Mouse (Mus musculus): ENCODE data around the gene Fuz. TPM values are rescaled to one million over a fixed set of nuclear protein-coding genes. Genes with fewer than 3 reads are reported as not detected.

Fuz gene
- total RNA-seq (2015; ENCODE audit: low replicate concordance) = 1.3 TPM in 1 of 2 replicates, not detected in the other
- total RNA-seq (2017; ENCODE audit: low replicate concordance) = 2.2 and 4.3 TPM in 2 replicates

DNA sequence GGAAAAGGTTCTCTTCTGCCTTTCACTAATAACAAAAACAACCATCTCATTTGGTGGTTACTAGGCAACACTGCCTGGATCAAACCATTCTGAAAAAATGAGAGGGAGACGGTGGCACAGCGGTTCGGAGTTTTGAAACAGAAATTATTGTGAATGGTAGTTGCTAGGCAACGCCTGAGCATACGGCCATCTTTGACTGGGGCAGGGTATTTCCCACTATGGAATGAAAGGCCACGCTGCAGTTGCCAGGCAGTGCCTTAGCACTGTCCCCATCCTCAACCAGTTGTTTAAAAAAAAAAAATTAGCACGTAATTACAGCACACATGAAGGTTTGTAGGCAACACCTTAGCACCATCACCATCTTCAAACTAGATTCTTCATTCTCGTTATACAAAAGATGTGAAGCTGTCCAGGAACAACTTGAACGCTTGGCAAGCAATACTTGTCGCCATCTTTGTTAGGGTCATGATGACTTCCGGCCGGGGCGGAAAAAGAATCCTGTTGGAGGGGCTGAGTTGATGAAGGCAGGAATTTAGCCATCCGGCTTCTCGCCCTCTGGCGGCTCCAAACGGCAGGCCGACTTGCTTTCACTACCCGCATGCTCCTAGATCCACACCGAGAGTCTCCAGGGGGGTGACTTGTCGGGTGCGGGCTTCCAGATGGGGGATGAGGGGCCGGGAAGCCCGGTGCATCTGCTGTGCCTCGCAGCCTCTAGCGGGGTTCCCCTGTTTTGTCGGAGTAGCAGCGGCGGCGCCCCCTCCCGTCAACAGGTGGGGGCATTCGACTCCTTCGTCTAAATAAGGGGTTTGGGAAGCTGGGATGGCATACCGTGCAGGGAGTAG, at the start of gene Fuz:
TSS of gene Fuz (plus strand) at position 487 of the 842 bp plus-strand sequence.
- peak; percentile 60 for ATAC-seq (replicated peaks; ENCODE audit: low FRiP score, poor library complexity, severe bottlenecking)

DNA sequence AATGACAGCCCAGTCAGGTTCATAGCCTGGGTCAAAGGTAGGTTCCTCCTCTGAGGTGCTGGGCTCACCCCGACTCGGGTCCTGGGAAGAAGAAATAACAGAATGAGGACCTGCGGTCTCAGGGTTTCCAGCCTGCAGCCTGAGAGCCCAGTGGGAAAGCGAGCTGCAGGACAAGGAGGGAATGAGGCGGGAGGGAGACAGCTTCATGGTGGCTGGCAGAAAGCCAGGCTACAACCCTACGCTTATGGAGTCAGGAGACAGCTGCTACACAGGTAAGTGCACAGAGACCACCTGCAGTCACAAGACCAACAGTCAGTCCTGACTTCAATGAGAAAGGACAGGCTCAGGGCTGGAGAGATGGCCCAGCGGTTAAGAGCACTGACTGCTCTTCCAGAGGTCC, 49.1 kb upstream of the Fuz start:
- no peak for ATAC-seq (replicated peaks; ENCODE audit: low FRiP score, poor library complexity, severe bottlenecking)

DNA sequence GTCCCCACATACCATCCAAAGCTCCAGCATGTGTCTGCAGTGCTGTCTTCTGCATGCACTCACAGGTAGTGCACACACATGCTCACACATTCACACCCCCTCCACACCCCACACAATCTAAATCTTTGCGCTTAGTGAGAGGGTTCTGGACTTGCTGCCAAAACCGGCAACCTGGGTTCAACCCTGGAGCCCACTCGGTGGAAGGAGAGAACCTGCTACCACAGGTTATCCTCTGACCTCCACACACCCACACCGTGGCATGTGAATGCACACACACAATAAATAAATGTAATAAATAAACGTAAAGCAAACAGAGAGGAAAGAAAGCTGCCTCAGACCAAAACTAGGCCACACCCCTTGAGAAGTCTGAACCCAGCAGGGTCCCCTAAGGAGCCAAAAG, 48.1 kb upstream of the Fuz start:
- no peak for ATAC-seq (replicated peaks; ENCODE audit: low FRiP score, poor library complexity, severe bottlenecking)

DNA sequence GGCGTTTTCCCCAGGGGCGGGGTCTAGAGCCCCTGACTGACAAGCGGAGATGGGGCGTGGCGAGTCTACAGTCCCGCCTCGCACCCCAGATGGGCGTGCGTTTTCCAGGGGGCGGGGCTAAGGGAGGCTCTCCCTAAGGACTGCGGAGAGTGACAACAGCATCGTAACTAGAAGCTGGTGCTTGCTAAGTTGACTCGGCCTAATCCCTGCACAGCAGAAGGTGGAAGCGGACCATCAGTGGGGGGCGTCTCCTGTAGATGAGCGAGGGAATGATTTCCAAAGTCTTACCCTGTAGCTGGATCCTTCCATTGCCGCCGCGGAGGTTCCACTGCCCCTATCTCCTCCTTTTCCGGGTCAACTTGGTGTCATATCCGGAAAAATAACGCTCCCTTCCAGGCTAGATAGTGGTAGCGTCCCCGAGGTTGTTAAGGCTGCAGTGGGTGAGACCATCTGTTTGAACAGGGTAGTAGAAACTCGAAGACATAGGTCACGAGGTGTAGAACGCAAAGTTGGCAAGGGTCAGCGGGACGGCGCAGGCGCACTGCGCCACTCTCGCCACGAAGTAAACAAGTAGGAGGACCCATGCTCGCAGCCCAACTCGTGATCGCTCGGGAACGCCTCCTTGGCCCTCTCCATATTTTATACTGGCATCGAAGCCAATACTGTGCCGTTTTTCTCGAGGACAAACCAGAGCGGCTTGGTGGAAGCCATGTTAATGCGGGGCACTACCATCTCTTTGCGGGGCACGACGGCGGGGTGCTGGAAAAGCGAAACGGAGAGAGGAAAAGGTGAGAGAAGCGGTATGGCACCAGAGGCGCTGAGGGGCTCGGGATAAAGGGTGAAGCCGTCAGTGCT, 47.1 kb upstream of the Fuz start, which contains the start of the genes Akt1s1 and Tbc1d17:
TSS of gene Akt1s1 (plus strand) at position 431 of the 855 bp plus-strand sequence.
TSS of gene Tbc1d17 (minus strand) at position 519 of the 855 bp plus-strand sequence.
- peak; percentile 76 for ATAC-seq (replicated peaks; ENCODE audit: low FRiP score, poor library complexity, severe bottlenecking)

DNA sequence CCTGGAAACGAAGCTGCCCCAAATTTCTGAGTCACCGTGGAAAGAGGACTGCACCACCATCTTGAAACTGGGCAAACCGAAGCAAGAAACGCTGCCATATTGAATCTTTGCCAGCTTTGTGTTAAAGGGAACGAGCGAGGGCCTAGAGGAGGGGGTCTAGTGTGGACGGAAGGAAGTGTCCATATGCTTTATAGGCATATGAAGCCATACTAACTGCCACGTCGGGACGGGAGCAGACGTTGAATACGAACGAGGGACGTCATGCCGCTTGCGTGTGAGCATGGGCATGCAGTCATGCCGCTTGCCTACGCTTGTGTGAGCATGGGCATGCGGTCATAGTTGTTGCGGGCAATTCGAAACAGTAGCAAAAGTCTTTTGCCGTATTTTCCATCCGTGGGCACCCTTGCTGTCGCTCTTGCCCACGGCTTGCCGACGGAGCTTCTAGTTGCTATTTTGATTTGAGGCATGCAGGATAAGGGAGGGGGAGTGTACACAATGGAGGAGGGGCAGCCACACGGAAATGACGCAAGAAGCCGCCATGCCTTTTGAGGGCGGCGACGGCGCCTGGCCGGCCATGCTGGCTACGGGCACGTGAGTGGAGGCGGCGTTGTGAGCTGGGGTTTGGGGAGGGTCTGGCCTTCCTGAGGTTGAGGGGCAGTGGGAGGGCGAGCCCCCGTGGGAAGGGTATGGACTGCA, 46.3 kb upstream of the Fuz start:
- peak; percentile 60 for ATAC-seq (replicated peaks; ENCODE audit: low FRiP score, poor library complexity, severe bottlenecking)

DNA sequence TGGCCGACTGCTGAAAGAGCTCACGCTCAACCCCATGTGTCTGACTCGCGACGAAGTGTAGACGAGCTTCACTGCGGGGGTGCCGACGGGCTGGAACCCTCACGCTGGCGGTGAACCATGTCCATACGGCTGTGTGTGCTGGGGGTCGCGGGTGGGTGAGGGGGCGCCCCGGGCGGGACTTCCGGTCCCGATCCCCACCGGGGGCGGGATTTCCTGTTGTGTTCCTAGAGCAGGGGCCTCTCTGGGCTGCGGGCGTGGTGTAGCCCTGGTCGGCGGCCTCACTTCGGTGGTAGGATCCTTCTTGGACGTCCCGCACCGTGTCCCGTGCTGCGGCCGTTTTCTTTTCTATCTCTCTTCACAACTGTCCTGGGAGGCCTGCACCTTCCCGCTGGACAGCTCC, 45.7 kb upstream of the Fuz start:
- ATAC-seq (replicated peaks; ENCODE audit: low FRiP score, poor library complexity, severe bottlenecking) = no peak

DNA sequence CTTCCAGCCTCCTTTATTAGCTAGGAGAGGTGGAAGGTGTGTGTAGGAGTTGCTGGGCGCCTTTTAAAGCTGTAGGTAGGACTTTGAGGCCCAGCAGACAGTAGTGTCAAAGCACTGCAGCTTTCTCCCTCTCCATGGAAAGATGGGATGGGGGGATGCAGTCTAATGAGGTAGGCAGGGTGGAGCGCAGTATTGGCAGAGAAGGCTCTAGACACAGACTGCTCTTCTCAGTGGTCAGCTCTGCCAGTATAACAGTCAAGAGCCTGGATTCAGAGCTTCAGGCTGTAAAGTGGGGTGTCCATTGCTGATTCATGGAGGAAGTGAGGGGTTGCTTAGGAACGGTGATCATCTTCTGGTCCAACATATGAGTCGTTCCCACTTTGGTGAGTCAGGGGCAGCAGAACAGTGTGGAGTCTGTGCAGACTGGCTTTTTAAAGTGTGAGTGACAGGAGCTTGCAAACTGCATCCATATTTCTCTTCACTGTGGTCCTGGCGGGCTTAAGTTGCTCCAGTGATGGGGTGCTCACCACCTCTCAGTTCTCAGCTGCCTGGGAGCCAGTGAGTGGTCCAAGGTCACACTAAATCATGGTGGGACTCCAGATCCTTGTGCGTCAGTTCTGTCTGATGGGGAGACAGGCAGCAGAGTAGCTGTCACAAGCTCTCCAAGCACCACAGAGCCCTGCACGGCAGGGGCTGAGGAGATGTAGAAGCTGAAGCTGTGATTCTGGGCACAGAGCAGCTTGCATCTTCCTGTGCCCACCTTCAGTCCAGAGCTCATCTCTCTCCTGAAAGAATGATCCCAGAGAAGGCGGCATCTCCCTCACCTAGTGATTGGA, 44.9 kb upstream of the Fuz start:
- ATAC-seq (replicated peaks; ENCODE audit: low FRiP score, poor library complexity, severe bottlenecking) = no peak

DNA sequence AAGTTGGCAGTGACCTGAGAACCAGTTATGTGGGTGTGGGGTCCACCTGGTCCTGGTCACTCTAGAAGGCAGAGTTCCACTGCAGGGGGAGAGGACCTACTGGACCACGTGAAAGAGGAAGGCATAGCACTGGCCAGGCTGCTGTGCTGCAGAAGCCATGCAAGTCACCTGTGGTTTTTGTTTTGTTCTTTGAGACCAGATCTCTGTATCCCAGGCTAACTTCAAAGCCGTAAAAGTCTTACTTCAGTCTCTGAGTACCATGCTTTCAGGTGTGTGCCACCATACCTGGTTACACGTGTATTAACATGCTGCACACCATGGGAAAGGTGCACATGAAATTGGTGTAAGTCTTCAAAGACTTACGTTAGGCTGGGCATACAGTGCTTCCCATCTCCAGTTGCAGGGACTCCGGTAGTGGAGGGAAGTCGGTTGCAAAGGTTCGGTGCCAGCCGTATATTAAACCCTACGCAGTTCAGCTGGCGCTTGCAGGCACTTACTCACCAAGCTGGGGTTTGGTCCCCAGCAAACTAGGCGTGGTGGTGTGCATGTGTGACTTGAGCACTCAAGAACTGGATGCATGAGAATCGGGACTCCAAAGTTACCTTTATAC, 44.1 kb upstream of the Fuz start:
- no peak for ATAC-seq (replicated peaks; ENCODE audit: low FRiP score, poor library complexity, severe bottlenecking)

DNA sequence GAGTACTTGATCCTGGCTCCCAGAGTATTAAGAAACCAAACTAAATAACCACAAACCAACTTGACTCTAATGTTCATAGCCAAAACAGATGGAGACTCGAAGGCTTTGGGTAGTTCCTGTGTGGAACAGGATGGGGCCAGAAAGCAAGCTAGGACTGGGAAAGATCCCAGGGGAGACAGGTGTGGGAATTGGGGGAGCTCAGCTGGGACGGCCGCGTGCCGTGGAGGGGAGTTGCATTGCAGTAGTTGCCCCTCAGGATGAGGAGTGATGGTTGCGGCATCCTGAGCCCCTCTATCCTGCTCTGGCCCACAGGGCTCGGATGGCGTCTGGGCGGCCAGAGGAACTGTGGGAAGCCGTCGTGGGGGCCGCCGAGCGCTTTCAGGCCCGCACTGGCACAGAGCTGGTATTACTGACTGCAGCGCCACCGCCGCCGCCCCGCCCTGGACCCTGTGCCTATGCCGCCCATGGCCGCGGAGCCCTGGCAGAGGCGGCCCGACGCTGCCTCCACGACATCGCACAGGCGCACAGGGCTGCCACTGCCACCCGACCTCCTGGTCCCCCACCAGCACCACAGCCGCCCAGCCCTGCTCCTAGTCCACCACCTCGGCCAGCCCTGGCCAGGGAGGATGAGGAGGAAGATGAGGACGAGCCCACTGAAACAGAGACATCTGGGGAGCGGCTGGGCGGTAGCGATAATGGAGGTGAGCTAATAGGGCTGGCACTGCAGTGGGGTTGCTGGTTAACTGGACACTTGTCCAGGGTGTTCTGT, 43.4 kb upstream of the Fuz start:
- no peak for ATAC-seq (replicated peaks; ENCODE audit: low FRiP score, poor library complexity, severe bottlenecking)

DNA sequence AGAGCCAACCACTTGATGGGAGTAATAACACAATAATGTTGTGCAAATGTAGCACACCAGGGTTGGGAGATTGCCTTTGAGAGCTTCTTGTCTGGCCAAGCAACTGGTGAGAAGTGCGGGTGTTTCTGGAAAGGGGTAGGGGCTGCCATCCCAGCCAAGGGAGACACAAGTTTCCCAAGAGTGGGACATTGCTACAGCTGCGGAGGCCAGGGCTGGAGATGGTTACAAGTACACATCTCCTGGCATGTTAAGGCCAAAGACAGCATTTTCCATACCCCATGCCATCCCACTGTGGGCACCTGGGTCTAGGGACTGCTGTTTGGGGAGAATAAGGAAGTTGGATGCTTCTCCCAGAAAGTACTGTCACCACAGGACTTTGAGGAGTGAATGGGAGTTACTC, 42.8 kb upstream of the Fuz start:
- ATAC-seq (replicated peaks; ENCODE audit: low FRiP score, poor library complexity, severe bottlenecking) = no peak

DNA sequence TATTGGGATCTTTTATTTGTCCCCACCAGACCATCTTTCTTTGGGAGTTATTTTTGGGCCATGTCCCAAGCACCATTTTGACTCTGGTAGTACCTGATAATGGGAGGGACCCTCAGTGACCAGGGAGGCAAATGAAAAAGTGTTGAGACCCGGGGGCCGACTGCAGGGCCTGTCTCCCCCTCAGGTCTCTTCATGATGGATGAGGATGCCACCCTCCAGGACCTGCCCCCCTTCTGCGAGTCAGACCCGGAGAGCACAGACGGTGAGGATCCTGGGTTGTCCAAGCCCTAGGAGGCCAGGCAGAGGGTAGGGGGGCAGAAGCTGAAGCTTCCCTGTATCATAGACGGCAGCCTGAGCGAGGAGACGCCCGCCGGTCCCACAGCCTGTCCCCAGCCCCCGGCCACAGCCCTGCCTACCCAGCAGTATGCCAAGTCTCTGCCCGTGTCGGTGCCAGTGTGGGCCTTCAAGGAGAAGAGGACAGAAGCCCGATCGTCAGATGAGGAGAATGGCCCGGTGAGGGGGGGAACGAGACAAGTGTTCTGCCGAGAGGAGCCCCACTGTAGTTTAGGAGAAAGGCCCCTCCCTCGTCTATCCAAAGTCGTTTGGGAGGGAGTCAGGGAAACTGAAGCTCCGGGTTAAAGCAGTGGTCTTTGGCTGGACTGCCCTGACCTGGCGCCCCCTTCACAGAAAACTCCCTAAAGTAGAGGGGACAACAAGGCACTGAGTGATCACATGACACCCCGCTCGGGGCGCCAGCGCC, 42.1 kb upstream of the Fuz start:
- ATAC-seq (replicated peaks; ENCODE audit: low FRiP score, poor library complexity, severe bottlenecking) = 0 out of 2 replicates have a peak, but pooled peaks have one; percentile 3

DNA sequence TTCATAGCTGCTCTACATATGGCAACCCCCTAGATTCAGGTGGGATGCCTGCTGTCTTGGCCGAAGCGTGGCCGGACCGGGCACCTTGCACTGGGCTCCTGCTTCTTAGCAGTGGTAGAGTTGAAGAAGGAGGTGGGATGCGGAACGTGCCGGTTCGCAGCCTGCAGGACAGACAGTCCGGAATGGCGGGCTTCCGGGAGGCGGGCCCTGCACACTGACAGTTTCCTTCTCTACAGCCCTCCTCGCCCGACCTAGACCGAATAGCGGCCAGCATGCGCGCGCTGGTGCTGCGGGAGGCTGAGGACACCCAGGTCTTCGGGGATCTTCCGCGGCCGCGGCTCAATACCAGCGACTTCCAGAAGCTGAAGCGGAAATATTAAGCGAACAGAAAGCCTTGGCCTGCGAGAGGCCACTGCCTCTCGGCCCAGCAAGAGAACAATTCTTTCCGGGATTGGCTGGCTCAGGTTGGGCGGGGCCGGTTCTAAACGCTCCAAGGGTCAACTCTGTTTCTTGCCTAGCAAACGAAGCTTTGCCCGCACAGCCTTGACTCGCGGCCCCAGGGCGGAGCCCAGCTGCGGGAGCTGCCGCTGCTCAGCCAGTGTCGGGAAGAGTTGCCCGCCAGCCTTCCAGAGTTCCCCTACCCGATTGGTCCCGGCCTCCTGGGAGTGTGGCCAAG, 41.4 kb upstream of the Fuz start:
- peak; percentile 57 for ATAC-seq (replicated peaks; ENCODE audit: low FRiP score, poor library complexity, severe bottlenecking)

DNA sequence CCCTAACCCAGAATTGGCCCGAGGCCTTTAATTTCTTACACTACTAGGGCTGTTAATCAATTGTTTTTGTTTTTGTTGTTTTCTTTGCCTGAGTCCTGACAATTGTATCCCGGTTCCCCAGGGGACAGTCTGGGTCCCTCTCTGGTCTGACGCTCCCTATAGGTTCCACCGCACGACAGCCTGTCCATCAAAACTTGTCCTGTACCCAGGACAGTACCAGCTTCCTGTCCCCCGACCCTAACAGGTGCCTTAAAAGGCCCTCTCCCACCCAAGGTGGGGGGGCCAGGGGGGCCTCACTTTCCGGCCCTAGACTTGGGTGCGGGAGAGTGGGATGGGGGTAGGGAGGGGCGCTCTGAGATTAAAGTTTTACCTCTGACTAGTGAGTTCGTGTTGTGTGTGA, 40.8 kb upstream of the Fuz start:
- ATAC-seq (replicated peaks; ENCODE audit: low FRiP score, poor library complexity, severe bottlenecking) = no peak

DNA sequence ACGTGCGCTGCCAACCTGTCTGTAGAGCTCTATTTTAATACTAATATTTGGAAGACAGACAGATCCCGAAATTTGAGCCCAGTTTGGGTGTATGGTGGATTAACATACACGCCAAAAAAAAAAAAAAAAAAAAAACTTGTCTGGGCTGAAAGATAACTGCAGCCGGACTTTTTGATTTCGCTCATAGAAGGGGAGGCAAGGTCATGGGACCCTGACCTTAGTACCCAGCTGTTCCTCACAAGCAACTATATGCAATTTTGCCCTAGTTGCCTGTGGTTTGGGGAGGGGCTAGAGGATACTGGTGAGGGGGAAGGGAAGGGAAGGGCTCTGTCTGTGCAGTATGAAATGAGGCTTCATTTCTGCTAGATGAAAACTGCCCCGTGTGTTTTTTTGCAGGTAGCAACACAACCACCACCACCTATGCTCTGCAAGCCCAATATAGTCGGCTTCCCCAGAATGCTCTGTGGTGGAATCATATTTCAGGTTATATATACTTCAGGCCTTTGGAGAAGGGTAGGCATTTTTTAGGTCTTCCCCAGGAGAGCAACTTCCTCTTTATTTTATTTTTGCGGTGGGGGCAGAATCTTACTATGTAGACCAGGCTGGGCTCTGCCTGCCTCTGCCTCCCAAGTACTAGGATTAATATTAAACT, 39.5 kb upstream of the Fuz start:
- ATAC-seq (replicated peaks; ENCODE audit: low FRiP score, poor library complexity, severe bottlenecking) = no peak

DNA sequence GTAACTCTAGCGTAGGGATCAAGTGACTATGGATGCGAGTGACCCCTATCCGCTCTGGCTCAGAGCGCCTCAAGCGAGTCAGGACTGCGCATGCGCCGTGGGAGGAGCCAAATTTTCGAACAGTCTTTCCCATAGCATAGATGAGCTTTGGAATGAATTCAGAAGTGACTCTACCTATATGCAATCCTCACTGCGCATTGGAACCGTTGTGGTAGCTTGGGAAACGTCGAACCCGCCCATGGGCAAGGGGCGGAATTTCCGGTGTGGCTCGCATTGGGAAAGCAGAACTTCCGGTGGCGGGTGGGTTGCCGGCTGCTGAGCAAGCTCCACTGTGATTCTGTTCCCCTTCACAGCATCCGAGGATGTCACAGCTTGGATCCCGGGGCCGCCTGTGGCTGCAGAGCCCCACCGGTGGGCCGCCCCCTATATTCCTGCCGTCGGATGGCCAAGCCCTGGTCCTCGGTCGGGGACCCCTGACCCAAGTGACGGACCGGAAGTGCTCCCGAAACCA, 38.8 kb upstream of the Fuz start, which contains the start of gene Pnkp:
TSS of gene Pnkp (plus strand) at position 98 of the 511 bp plus-strand sequence.
- ATAC-seq (replicated peaks; ENCODE audit: low FRiP score, poor library complexity, severe bottlenecking) = peak; percentile 41

DNA sequence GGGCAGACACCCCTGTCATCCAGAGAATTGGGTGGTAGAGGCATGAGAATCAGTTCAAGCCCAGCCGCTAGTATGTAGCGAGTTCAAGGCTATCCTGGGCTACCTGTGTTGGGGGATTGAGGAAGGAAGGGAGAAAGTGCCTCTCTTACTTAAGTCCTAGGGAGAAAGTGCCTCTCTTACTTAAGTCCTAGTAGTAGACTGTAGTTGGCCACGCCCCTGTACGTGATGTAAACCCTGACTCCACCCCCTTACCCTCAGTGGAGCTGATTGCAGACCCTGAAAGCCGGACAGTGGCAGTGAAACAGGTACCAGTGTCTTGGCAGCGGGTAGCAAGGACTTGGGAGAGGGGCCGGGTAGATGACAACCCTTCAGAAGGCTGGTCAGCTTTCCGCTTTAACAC, 38.0 kb upstream of the Fuz start:
- ATAC-seq (replicated peaks; ENCODE audit: low FRiP score, poor library complexity, severe bottlenecking) = peak; percentile 44; the same call in 1 of the 2 replicates

All from erythroblast, adult 5-6 weeks (primary cell).